Mouse (Mus musculus) lung, adult 2 months (tissue): ENCODE measurements around the gene Sirt4.

ENCODE experiments used
- CTCF ChIP-seq: fragments of 200-500 bp; IDR thresholded peaks from 2 replicates; pipeline ENCODE4 v1.5.1; 2011; ENCODE audit warnings: mild to moderate bottlenecking, low read length, control low read depth; ENCODE audit not compliant: insufficient read depth
- POLR2A ChIP-seq: fragments of 200-500 bp; IDR thresholded peaks from 2 replicates; pipeline ENCODE4 v1.6.1; 2011; ENCODE audit warnings: low read depth, mild to moderate bottlenecking, control low read depth, low read length, borderline replicate concordance; ENCODE audit errors: extremely low read depth

- TF ChIP-seq CTCF (no peak), POLR2A (no peak)
Observed at GRCm38 (mm10) chr5:115513246-115513645, 28.7 kb upstream of the Sirt4 start.
